Mouse (Mus musculus) MEL (cell line): ENCODE results near the gene Ehd2. TPM values are rescaled to one million over a fixed set of nuclear protein-coding genes. Genes with fewer than 3 reads are reported as not detected.
A peak's percentile ranks its signal among the peaks of the same experiment; 100 is the strongest.

ENCODE experiments used
- DNase-seq: peaks from one replicate; pipeline ENCODE4 v3.0.0; 2011; ENCODE audit warnings: low read depth, low spot score
- H3K27ac ChIP-seq: 2 replicates; pipeline ENCODE4 v1.5.1; 2012; ENCODE audit warnings: low read depth, mild to moderate bottlenecking, control low read depth, low read length, moderate library complexity; ENCODE audit not compliant: control insufficient read depth
- H3K27me3 ChIP-seq, 2 experiments: fragments of 150-350 bp in 1 of 2; sonication (generic) in 1 of 2; 2 replicates each; pipeline ENCODE4 v1.6.1; 2012; ENCODE audit warnings: low read length in 2 of 2, mild to moderate bottlenecking in 2 of 2, improper control_type of control experiment in 1 of 2, moderate library complexity in 1 of 2; ENCODE audit not compliant: insufficient read depth in 2 of 2, control insufficient read depth in 1 of 2
- H3K36me3 ChIP-seq, 2 experiments: 2 replicates each; pipeline ENCODE4 v1.6.1; 2012 to 2014; ENCODE audit warnings: low read length in 2 of 2, improper control_type of control experiment in 1 of 2, inconsistent platforms in 1 of 2, mild to moderate bottlenecking in 1 of 2; ENCODE audit not compliant: insufficient read depth in 2 of 2, control insufficient read depth in 1 of 2
- H3K4me1 ChIP-seq, 2 experiments: fragments of 150-350 bp in 1 of 2; sonication (generic) in 1 of 2; 2 replicates each; pipeline ENCODE4 v1.6.1; 2012; ENCODE audit warnings: low read length in 2 of 2, improper control_type of control experiment in 1 of 2, mild to moderate bottlenecking in 1 of 2; ENCODE audit not compliant: insufficient read depth in 2 of 2, control insufficient read depth in 1 of 2
- H3K4me3 ChIP-seq, 2 experiments: fragments of 150-350 bp in 1 of 2; sonication (generic) in 1 of 2; 2 replicates each; pipeline ENCODE4 v1.5.1; 2012; ENCODE audit warnings: low read depth in 2 of 2, low read length in 2 of 2, mild to moderate bottlenecking in 2 of 2, moderate library complexity in 2 of 2, control low read depth in 1 of 2, improper control_type of control experiment in 1 of 2; ENCODE audit not compliant: control insufficient read depth in 1 of 2, insufficient read depth in 1 of 2
- H3K79me2 ChIP-seq: 2 replicates; pipeline ENCODE4 v1.6.1; 2012; ENCODE audit warnings: mild to moderate bottlenecking, low read length, moderate library complexity; ENCODE audit not compliant: control insufficient read depth, poor library complexity, insufficient read depth
- H3K9ac ChIP-seq: 2 replicates; pipeline ENCODE4 v1.6.1; 2012; ENCODE audit warnings: low read depth, mild to moderate bottlenecking, control low read depth, low read length, moderate library complexity; ENCODE audit not compliant: control insufficient read depth, poor library complexity, severe bottlenecking
- H3K9me3 ChIP-seq: fragments of 150-350 bp; sonication (generic); replicated peaks from 2 replicates; pipeline ENCODE4 v1.6.1; 2012; ENCODE audit warnings: mild to moderate bottlenecking, low read length, improper control_type of control experiment, moderate library complexity; ENCODE audit not compliant: insufficient read depth
- BHLHE40 ChIP-seq: IDR thresholded peaks from 2 replicates; pipeline ENCODE4 v1.6.1; 2012; ENCODE audit warnings: low read depth, mild to moderate bottlenecking, inconsistent platforms, low read length, improper control_type of control experiment, borderline replicate concordance
- CHD2 ChIP-seq: IDR thresholded peaks from 2 replicates; pipeline ENCODE4 v1.6.1; 2011; ENCODE audit warnings: low read length, improper control_type of control experiment
- CTCF ChIP-seq, 3 experiments: IDR thresholded peaks in 2 of 3; conservative IDR thresholded peaks in 1 of 3; 2 replicates each; pipeline ENCODE4 v1.5.1; 2011 to 2012; ENCODE audit warnings: low read length in 3 of 3, low read depth in 2 of 3, mild to moderate bottlenecking in 2 of 3, improper control_type of control experiment in 1 of 3, inconsistent platforms in 1 of 3, mixed read lengths in 1 of 3, moderate library complexity in 1 of 3; ENCODE audit not compliant: control insufficient read depth in 1 of 3, insufficient read depth in 1 of 3, poor library complexity in 1 of 3, severe bottlenecking in 1 of 3
- ELF1 ChIP-seq: IDR thresholded peaks from 2 replicates; pipeline ENCODE4 v1.6.1; 2014; ENCODE audit warnings: low read depth, mild to moderate bottlenecking, inconsistent platforms, low read length, improper control_type of control experiment, moderate library complexity
- EP300 ChIP-seq, 2 experiments: IDR thresholded peaks; 2 replicates each; pipeline ENCODE4 v1.6.1; 2011; ENCODE audit warnings: improper control_type of control experiment in 2 of 2, low read length in 2 of 2, low read depth in 1 of 2, mild to moderate bottlenecking in 1 of 2
- ETS1 ChIP-seq: IDR thresholded peaks from 2 replicates; pipeline ENCODE4 v1.6.1; 2012; ENCODE audit warnings: low read depth, mild to moderate bottlenecking, inconsistent platforms, low read length, improper control_type of control experiment, moderate library complexity
- GABPA ChIP-seq: IDR thresholded peaks from 2 replicates; pipeline ENCODE4 v1.6.1; 2012; ENCODE audit warnings: low read depth, mild to moderate bottlenecking, inconsistent platforms, low read length, improper control_type of control experiment, moderate library complexity
- GATA1 ChIP-seq: IDR thresholded peaks from 2 replicates; pipeline ENCODE4 v1.6.1; 2011; ENCODE audit warnings: low read depth, low read length, improper control_type of control experiment
- KAT2A ChIP-seq: conservative IDR thresholded peaks from 2 replicates; pipeline ENCODE4 v1.6.1; 2012; ENCODE audit warnings: low read depth, low read length, improper control_type of control experiment, inconsistent platforms
- MAZ ChIP-seq: IDR thresholded peaks from 2 replicates; pipeline ENCODE4 v1.6.1; 2012; ENCODE audit warnings: low read depth, mild to moderate bottlenecking, inconsistent platforms, low read length, improper control_type of control experiment
- MYB ChIP-seq: IDR thresholded peaks from 2 replicates; pipeline ENCODE4 v1.6.1; 2011; ENCODE audit warnings: mild to moderate bottlenecking, low read depth, low read length, improper control_type of control experiment
- MYC ChIP-seq: IDR thresholded peaks from 2 replicates; pipeline ENCODE4 v1.6.1; 2011; ENCODE audit warnings: low read depth, mild to moderate bottlenecking, low read length, improper control_type of control experiment, moderate library complexity
- NELFE ChIP-seq: IDR thresholded peaks from 2 replicates; pipeline ENCODE4 v1.6.1; 2011; ENCODE audit warnings: low read depth, low read length, improper control_type of control experiment
- NRF1 ChIP-seq: IDR thresholded peaks from 2 replicates; pipeline ENCODE4 v1.6.1; 2014; ENCODE audit warnings: low read depth, mild to moderate bottlenecking, inconsistent platforms, low read length, improper control_type of control experiment, moderate library complexity; ENCODE audit not compliant: poor library complexity, insufficient read depth, severe bottlenecking
- POLR2A ChIP-seq, 2 experiments: IDR thresholded peaks; 2 replicates each; pipeline ENCODE4 v1.6.1; 2011 to 2012; ENCODE audit warnings: low read length in 2 of 2, mild to moderate bottlenecking in 2 of 2, control low read depth in 1 of 2, improper control_type of control experiment in 1 of 2, low read depth in 1 of 2, moderate library complexity in 1 of 2; ENCODE audit not compliant: control insufficient read depth in 1 of 2, insufficient read depth in 1 of 2, poor library complexity in 1 of 2
- POLR2AphosphoS2 ChIP-seq: IDR thresholded peaks from 2 replicates; pipeline ENCODE4 v1.6.1; 2011; ENCODE audit warnings: low read length, improper control_type of control experiment
- RAD21 ChIP-seq: IDR thresholded peaks from 2 replicates; pipeline ENCODE4 v1.6.1; 2011; ENCODE audit warnings: mild to moderate bottlenecking, low read depth, low read length, improper control_type of control experiment
- RCOR1 ChIP-seq: IDR thresholded peaks from 2 replicates; pipeline ENCODE4 v1.6.1; 2012; ENCODE audit warnings: low read depth, mild to moderate bottlenecking, inconsistent platforms, low read length, improper control_type of control experiment
- SMC3 ChIP-seq: IDR thresholded peaks from 2 replicates; pipeline ENCODE4 v1.6.1; 2011; ENCODE audit warnings: low read depth, low read length, improper control_type of control experiment
- TAL1 ChIP-seq: IDR thresholded peaks from 2 replicates; pipeline ENCODE4 v1.6.1; 2012; ENCODE audit warnings: mild to moderate bottlenecking, inconsistent platforms, low read length, moderate library complexity, mixed read lengths
- TBP ChIP-seq: IDR thresholded peaks from 2 replicates; pipeline ENCODE4 v1.8.0; 2011; ENCODE audit warnings: low read depth, low read length, improper control_type of control experiment
- TCF12 ChIP-seq: IDR thresholded peaks from 2 replicates; pipeline ENCODE4 v1.6.1; 2014; ENCODE audit warnings: low read depth, mild to moderate bottlenecking, inconsistent platforms, low read length, improper control_type of control experiment, moderate library complexity
- USF1 ChIP-seq: IDR thresholded peaks from 2 replicates; pipeline ENCODE4 v1.6.1; 2014; ENCODE audit warnings: low read depth, mild to moderate bottlenecking, inconsistent platforms, low read length, improper control_type of control experiment, moderate library complexity
- ZC3H11A ChIP-seq: IDR thresholded peaks from 2 replicates; pipeline ENCODE4 v1.6.1; 2012; ENCODE audit warnings: low read depth, mild to moderate bottlenecking, inconsistent platforms, low read length, improper control_type of control experiment
- ZNF384 ChIP-seq: IDR thresholded peaks from 2 replicates; pipeline ENCODE4 v1.6.1; 2012; ENCODE audit warnings: low read depth, mild to moderate bottlenecking, inconsistent platforms, low read length, improper control_type of control experiment
- polyA plus RNA-seq, 2 experiments: library from polyadenylated mRNA; stranded (reverse) in 1 of 2; unstranded in 1 of 2; fragments of >175 nt in 1 of 2; fragments of >200 nt in 1 of 2; gene quantifications; 2 replicates each; pipeline versions ENCODE4 v1.2.1 to v1.2.4; 2012; ENCODE audit warnings: low replicate concordance in 2 of 2, low read depth in 1 of 2; ENCODE audit not compliant: insufficient read length in 2 of 2, insufficient read depth in 1 of 2, missing spikeins in 1 of 2
- total RNA-seq: library from RNA; depleted of rRNA; stranded (reverse); fragments of 300-350 nt; gene quantifications from 2 replicates; pipeline ENCODE4 v1.2.3, GENCODE M21; 2012

Gene Ehd2
- total and polyA plus RNA-seq, 3 experiments = 3.2 to 6.2 TPM; not detected in 1

DNA sequence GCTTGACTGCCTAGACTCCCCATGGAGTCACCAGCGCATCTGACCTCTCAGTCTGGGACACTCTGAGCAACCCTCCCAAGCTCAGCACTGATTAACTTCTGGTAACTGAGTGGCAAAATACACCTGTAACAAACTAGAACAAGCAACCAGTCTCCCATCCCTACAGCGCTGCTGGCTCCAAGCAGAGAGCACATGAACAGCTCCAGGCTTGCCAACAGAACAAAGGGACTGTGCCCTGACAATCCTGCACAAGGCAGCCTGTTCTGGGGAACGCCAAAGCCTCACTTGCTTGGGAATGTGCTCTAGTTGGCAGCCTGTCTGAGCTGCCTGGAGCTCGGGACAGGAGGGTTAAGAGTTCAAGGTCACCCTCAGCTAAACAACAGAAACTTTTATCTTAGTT, 14.2 kb upstream of the Ehd2 start:
- no peaks in the 10 kb centered on the region for H3K4me1 ChIP-seq
- no peaks in the 10 kb centered on the region for H3K27me3 ChIP-seq
- TF ChIP-seq GATA1 (no peak), TBP (no peak), ELF1 (no peak), NELFE (no peak)
- no peaks in the 10 kb centered on the region; a peak in 1 of 4 replicates for H3K36me3 ChIP-seq
- no peaks in the 10 kb centered on the region for H3K9me3 ChIP-seq
- no peak for DNase-seq
- H3K4me3 ChIP-seq = no peak overlapping the region
- H3K79me2 ChIP-seq = no peaks in the 10 kb centered on the region
- no peak overlapping the region for H3K27ac ChIP-seq
- H3K9ac ChIP-seq = no peak overlapping the region

DNA sequence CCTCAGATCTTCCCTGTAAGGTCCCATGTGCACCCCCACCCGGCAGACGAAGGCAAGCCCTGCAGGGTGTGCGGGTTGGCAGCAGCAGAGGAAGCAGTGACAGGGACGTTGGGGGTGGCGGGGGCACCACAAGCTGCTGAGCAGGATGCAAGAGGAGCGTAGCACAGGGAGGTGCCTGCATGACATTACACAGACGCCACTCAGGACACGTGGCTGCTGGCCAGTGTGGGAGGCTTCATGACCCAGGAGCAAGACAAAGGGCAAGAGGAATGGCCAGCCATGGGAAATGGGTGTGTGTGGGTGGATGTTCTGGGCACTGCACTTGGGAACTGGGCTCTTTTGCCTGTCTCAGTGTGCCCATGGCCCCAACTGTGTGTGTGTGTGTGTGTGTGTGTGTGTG, 12.9 kb upstream of the Ehd2 start:
- TF ChIP-seq USF1 (no peak), EP300 (IDR thresholded peaks at IDR 0.05; ENCODE audit: low read depth in 1 of 2, low read length in 2 of 2) (no peak), POLR2A (IDR thresholded peaks at IDR 0.05; ENCODE audit: control insufficient read depth in 1 of 2, insufficient read depth in 1 of 2, low read depth in 1 of 2, low read length in 2 of 2, poor library complexity in 1 of 2) (no peak), KAT2A (no peak), TCF12 (no peak), ETS1 (no peak), POLR2AphosphoS2 (no peak), MYB (no peak), ZNF384 (no peak), CHD2 (no peak), RCOR1 (no peak), NRF1 (no peak), ZC3H11A (no peak), NELFE (no peak), BHLHE40 (no peak)
- Histone ChIP-seq H3K4me3 (no peak overlapping the region), H3K79me2 (no peaks in the 10 kb centered on the region), H3K9me3 (no peaks in the 10 kb centered on the region), H3K27me3 (no peaks in the 10 kb centered on the region), H3K4me1 (no peaks in the 10 kb centered on the region), H3K27ac (no peak overlapping the region), H3K36me3 (no peaks in the 10 kb centered on the region; a peak in 1 of 4 replicates), H3K9ac (no peak overlapping the region)
- no peak for DNase-seq

DNA sequence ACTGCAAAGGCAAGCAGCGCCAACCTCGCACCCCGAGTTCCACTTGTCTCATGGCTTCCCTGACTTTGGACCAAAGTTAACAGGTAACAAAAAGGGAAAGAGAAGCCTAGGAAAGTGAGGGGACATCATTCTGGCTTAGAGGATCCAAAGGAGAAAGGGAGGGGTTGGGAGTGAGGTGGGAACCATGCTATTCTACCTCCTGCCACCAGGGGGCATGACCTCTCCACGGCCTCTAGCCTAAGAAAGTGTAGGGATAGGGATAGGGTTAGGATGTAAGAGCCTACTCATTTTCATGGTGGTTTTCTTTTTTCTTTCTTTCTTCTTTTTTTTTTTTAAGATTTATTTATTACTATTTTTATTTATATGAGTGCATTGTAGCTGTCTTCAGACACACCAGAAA, 8.5 kb upstream of the Ehd2 start:
- H3K36me3 ChIP-seq = no peaks in the 10 kb centered on the region
- H3K4me1 ChIP-seq = no peaks in the 10 kb centered on the region
- H3K4me3 ChIP-seq = no peak overlapping the region
- H3K27me3 ChIP-seq = no peaks in the 10 kb centered on the region
- DNase-seq = peak; percentile 73
- H3K9ac ChIP-seq = no peak overlapping the region
- no peaks in the 10 kb centered on the region for H3K79me2 ChIP-seq
- no peak overlapping the region for H3K27ac ChIP-seq
- no peaks in the 10 kb centered on the region for H3K9me3 ChIP-seq
- TF ChIP-seq TAL1 (no peak), MYC (0 out of 2 replicates have a peak, but pooled peaks have one; percentile 46), CTCF (IDR thresholded peaks at IDR 0.05 in 2 of 3, conservative IDR thresholded peaks at IDR 0.05 in 1 of 3; ENCODE audit: control insufficient read depth in 1 of 3, insufficient read depth in 1 of 3, low read depth in 2 of 3, low read length in 3 of 3, poor library complexity in 1 of 3, severe bottlenecking in 1 of 3) (peak; percentile 85 to 94 (median 88)), NELFE (no peak), ELF1 (no peak), KAT2A (no peak), SMC3 (peak; percentile 83), RAD21 (peak; percentile 70), ZC3H11A (peak; percentile 46; the same call in 1 of the 2 replicates), TCF12 (no peak), MAZ (0 out of 2 replicates have a peak, but pooled peaks have one; percentile 35), GABPA (no peak), GATA1 (no peak)
